Mouse (Mus musculus) brain, adult 10 weeks (tissue): Measurements from ENCODE around the gene Retreg1. TPM values are rescaled to one million over a fixed set of nuclear protein-coding genes. Genes with fewer than 3 reads are reported as not detected.

ENCODE experiments used
- polyA plus RNA-seq: library from polyadenylated mRNA; stranded (reverse); fragments of 350-450 nt; fragmentation: Illumina TruSeq; extraction: RNeasy Lipid Tissue Mini Kit (QIAGEN cat#74804); gene quantifications from one replicate; pipeline ENCODE4 v1.2.3, GENCODE M21; 2015; ENCODE audit warnings: low read depth, low replicate concordance

Gene Retreg1
- 53.2 TPM for polyA plus RNA-seq

DNA sequence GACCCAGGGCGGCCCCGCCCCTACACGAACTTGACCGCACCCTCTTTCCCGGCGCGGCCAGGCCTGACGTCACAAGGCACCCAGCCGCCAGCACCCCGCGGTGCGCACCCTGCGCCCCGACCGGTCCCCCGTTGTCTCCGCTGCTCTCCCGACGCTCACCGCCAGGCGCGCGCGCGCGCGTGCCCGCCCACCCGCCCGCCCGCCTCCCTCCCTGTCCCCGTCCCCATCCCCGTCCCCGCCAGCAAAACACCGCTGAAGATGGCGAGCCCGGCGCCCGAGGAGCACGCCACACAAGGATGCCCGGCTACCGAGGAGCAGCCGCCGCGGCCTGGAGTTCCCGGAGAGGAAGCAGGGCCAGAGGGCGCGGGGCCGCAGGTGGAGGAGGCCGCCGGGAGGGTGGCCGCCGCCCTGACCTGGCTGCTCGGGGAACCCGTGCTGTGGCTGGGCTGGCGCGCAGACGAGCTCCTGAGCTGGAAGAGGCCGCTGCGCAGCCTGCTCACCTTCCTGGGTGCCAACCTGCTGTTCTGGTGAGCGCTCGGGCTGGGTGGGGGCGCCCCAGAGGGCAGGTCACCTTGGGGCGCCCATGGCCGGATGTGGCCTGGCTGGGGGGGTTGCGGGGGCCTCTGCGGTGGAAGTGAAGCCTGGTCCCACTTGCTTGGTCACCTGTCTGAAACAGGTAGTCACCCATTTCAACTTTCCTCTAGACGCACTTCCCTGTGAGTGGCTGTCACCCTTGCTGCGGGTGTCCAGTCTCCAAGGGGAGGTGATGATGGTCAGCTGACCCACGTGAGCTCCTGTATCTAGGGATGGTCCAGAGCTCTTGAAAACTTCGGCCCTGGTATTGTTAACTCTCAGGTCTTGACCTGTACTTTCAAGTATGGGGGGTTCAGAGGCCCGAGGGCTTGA is at the start of gene Retreg1:
Gene Retreg1, plus strand, starts transcription at position 95 of the 906 bp plus-strand sequence.

DNA sequence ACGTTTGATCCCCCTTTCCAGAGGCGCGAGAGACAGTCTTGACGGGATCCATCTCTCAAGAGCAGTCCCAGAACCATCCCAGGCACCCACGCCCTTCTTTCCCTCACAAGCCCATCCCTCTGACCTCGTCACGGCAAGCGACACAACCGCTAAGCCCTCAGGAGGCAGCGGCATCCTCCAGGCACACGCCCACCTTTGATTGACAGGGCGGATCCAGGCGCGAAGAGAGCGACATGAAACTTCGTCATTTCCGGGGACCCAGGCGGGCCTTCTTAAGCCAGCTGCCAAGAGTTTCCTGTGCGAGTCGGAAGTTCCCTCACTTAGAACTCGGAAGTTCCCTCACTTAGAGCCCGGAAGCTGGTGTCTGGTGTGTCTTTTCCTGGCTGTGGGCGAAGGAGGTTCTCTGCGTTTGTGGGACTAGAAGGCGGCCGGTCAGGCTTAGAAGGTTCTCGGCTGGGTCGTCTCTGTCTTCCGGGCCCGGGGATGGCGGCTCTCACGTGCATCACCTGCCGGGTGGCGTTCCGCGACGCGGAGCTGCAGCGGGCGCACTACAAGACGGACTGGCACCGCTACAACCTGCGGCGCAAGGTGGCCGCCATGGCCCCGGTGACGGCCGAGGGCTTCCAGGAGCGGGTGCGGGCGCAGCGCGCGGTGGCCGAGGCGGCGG is 141.2 kb downstream of the Retreg1 start, which contains the start of gene Zfp622:
Gene Zfp622, plus strand, starts transcription at position 300 of the 667 bp plus-strand sequence.

Other genes with a start within 250 kb of the Retreg1 start
- 19.7 TPM for gene Myo10, start 220.7 kb upstream of the Retreg1 start, polyA plus RNA-seq
- 48.0 TPM for gene Zfp622, start 141.2 kb downstream of the Retreg1 start, polyA plus RNA-seq